Mouse (Mus musculus) heart, adult 11 months (tissue): ENCODE measurements at regions not wholly inside any gene's neighbourhood (a gene's known extent, or its start where the extent isn't known, plus 50 kb on each side); places are given as distances from the start of the nearest gene placed in this dataset.

Experiments
- DNase-seq: peaks from one replicate; pipeline ENCODE4 v3.0.0; 2022

DNA sequence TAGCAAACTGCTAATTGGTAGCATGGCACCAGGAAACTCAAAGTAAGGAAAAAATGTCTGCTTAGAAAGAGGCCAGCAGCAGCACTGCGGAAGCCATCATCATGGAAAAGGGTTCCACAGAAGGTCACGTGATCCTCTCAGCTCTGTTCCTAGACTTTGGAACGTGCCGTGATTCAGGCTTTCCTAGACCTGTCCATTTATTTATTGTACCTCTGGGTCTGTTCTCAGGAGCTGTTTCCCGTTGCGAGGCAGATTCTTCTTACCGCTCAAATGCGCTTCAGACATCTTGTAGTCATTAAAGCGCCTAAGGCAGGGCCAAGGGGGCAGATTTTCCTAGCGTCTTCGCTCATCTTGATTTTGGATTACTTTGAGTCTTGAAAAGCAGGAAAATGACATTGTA lies 365.0 kb upstream of the Adgrl2 start:
- peak; percentile 76 for DNase-seq

DNA sequence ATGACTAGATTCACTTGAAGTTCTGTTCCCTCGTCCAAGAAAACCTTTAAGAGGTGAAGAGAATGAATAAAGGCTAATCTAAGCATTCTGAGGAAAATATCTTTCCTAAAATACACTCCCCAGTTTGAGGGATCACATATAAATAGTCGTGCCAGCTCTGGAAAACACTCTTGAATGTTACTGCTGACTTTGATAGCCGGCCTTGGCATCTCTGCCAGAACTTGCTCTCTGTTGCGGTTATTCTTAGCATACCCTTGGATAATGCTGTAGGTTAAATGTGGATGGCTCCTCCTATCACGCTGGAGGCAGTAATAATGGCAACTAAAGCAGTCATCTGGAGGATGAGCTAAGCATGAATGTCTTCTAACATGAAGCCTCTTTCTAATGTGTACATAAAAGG lies 363.6 kb upstream of the Adgrl2 start:
- peak; percentile 92 for DNase-seq

DNA sequence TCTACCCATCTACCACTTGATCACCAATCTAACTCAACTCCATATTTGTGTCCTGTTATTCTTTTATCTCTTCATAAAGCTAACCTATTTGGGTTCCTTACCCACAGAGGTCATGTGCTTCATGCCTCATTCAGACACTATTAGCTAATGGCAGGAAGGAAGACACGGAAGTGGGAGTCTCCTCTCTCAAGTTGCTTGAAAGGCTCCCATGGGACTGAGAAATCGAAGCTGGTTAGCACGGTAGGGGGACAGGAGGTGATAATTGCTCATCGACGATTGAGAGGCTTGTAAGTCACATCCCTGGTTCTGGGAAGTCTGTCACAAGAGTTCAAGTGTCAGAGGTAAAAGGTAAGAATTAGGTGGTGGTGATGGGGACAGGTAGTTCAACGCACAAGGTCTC lies 362.2 kb upstream of the Adgrl2 start:
- DNase-seq: peak; percentile 82

DNA sequence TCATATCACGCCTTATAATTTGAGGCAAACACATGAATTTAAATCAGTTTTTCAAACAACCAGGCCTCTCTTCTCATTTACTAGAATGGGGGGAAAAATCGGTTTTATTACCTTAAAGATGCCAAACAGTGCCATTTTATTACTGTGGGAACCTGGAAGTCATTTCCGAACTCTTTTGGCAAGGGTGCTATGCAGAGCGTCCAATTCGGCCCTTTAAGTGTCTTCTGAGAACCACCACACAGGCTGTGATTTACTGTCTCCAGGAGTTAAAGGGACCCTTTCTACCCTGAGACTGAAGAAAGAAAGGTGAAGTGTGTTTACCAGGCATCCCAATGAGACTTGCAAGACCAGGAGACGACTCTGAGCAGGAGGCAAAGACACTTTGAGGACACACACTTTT lies 359.4 kb upstream of the Adgrl2 start:
- peak; percentile 52 for DNase-seq

DNA sequence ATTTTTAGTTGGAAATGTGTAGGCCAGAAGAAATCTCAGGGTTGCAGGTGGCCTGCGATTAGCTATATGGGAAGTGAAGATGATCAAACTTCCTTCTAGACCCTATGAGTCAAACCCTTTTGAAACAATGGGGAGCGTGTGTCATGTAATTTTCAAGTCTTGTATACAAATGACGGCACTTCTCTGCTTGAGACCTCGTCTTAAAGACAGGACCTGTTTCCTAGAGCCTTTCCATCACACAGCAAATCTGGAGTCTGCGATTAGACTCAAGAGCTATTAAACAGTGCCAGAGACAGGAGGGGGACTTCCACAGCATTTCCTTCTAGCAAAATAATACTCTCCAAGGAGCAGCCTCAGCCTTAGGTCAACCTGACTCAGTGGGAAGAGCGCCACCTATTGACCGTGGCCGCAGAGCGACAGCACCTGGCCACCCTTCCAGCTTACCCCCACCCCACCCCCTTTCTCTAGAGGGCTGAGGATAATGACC lies 358.9 kb upstream of the Adgrl2 start:
- DNase-seq: peak; percentile 98

DNA sequence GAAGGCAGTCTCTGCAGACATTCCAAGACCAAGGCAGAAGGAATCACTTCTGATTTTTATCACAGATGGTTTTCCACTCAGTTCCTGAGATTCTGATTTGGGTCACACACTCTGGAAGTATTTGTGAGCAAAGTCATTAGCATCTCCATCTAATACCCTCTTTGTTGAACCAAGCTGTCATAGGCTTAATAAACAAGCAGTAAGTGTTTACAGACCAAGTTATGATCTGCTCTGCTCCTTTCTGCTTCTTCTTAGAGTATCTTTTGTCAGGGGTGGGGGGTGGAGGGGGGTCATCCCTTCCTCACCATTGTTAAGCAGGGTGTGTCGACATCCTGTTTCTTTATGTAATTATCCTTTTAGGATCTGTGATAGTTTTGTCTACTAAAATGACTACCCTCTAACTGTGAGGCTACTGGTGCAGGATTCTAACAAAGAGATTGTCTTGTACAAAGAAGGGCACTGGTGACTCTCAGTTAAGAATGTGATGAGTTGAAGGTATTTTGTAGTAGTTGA lies 358.2 kb upstream of the Adgrl2 start:
- peak; percentile 57 for DNase-seq

DNA sequence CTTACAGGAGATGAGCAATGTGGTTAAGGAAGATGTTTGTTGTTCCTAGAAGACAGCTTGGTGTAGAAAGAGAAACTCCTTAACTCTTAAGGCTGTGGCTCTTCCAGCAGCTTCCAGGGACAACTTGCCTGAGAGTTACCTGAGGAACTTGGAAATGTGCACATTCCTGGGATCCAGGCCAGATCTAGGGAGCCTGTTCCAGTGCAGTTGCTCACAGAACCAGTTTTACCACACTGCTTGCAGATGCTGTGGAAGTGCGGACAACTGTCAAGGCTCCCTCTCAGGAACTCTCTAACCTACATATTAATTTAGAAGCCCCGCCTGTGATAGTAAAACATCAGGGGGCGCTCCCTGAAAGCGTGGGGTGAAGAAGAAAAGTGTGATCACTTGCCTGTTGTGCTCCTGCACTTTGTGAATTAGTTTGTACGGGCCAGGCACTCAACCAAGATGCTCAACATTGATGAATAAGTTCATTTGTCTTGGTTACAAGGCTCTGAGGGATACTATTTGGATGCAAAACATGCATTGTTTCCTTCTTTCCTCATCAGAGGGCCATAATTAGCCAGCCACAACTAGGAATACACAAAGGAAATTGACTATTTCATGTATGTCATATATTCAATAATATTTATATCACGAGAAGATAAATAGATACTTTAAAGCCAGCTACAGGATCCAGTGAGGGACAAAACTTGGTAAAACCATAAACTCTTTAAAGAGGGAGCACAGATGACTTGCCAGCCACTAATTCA lies 357.1 kb upstream of the Adgrl2 start:
- DNase-seq: peak; percentile 79

DNA sequence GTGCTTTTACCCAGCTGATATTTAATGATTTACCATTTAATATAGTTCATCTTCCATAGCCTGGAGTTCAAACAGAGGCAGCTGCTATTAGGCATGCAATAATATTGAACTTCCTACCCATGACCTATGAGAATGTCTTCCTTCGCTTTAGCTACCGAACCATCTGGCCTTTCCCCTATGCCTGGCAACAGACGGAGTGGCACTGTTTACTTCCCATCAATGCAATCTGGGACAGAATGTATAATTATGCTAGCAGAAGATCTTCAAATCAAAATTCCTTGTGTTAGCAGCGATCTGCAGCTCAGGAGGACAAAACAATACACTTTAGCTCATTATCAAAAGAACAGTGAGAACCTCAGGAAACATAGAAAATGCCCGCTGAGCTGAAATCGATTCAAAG lies 352.2 kb upstream of the Adgrl2 start:
- DNase-seq: peak; percentile 55

DNA sequence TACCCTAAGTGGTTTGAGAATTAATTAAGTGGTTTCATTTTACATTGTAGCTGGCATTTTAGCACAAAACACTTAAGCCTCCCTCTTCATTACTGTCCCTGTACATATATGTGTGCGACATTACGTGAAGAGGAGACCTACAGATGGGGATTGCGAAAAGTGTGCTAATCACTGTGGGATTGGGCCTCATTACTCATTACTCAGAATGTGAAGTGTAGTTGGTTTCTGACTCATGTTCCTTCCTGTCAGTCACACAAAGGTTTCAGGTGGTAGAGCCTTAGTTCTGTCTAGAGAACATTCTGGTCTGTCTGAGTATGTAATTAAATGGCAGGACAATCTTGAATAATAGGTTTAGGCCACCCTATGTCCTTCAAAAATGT lies 349.0 kb upstream of the Adgrl2 start:
- DNase-seq: peak; percentile 30

DNA sequence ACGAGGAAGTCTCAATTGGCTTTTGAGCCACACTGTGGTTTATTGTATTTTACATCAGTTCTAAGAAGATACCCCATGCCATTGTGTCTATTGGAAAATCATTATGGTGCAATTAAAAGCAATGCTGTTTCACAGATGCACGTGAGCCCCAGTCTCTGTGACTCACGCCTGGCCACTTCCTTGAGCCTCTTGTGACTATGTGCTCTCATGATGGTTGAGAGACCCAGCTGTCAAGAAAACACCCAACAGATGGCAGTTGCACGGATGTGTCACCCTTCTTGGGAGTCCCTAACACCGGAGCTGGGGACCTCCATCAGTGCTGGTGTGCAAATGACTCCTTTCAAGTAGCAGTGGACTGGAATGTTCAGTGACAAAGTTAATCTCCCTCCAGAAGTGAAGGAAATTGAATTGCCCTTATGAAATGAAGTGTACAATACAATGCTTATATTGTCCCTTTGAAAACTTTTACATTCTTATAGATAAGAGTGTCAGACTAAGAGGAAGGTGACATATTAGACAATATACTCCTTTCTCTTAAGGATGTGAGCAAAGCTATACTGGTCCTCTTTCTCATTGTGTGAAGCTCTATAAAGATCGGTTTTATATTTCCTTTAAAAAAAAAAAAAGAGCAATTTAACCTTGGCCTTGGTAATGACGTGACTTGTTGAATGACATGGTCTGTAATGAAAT lies 348.5 kb upstream of the Adgrl2 start:
- DNase-seq: peak; percentile 70

DNA sequence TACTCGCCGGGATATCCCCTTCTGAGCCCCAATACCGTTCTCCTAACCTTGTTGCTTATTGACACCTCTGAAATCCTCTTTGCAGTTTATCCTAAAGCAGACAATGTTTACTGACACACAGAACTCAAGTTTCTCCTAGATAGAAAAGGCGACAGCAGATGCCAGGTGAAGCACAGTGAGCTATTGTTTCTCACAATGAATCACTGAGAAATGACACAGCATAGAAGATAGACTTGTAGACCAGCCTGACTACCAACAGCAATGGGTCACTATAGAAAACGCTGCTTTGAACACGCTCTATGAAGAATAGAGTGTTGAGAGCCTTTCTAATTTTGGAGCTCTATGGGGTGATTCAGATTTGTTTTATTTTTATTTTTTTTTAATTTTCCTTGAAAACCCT lies 344.9 kb upstream of the Adgrl2 start:
- DNase-seq: peak; percentile 4

DNA sequence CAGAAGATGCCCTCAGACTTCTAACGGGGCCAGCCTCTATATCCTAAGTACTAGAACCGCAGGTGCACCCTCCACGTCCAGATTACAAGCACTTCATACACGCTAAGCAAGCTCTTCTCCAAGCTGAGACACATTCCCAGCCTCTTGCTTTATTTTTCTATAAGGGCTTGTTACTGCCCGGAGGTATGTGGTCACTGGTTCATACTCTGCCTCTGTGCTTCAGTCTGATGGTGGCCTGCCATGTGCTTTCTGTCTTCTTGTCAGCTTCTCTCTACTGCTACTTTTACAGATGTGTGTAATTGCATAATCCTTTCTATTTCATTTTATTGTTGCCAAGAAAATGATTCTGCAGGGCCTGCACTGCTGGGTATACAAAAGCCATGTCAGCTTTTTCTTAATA lies 343.3 kb upstream of the Adgrl2 start:
- DNase-seq: peak; percentile 85

DNA sequence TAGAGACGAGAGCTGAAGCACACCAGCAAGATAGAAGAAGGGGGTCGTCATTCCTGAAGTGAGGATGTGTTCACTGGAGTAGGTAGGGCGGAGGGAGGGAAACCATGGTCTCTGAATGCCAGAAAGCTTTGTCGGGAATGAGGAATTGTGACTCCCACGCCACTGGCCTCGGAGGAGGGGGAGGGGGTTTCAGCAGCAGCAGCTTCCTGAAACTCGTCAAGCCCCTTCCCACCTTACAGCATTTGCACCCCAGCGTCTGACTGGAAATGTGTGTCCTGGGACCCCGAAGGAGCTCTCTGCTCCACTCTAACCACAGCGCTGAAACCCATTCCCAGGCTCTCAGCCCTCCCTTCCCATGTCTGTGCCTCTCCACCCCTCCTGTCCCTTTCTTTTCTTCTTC lies 342.8 kb upstream of the Adgrl2 start:
- peak; percentile 58 for DNase-seq

DNA sequence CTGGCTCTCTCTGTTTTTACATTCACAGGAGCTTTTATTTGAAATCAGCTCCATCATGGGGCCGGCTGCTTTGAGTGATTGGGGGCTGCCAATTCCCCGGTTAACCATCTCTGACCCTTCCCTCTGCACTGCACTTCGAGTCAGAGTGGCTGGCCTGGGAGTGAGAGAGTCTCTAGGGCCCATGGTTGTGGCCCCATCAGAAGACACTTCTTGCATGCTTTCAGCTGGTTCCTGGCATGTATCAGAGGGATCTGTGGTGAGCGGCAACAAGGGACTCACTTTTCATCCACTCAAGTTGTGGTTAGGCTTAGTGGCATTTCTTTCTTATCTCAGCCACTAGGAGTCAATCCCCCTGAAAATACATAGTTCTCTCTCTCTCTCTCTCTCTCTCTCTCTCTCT lies 341.8 kb upstream of the Adgrl2 start:
- peak; percentile 74 for DNase-seq

DNA sequence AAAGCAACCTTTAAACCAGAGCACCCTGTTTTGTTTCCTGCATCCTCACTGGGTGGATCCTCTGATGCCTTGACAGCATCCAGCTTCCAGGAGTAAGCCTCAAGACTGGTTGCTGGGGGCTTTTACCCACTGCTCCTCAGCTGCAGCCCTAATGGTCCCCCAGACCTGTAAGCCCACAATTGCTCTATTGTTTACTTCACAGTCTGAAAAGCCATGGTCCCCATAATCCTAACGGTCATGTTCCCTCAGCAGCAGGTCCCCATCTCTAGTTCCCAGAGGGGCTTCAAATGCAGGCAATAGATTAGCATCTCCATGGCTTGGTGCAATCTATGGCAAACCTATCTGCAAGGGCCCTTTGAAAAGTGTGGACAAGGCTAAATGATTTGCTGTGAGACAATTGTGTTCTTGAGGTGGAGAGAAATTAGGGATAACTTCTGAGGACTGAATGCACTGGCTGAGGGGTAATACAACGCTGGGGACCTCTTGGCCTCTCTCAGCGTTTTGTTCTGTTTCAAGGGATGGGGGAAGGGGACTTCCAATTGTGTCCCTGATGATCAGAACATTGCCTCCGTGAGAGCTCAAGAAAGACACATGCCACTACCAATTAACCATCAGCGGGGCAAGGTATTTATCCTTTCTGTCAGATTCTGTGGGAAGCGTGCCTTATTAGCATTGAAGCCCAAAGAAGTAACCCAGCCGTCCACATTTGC lies 341.1 kb upstream of the Adgrl2 start:
- DNase-seq: peak; percentile 87

DNA sequence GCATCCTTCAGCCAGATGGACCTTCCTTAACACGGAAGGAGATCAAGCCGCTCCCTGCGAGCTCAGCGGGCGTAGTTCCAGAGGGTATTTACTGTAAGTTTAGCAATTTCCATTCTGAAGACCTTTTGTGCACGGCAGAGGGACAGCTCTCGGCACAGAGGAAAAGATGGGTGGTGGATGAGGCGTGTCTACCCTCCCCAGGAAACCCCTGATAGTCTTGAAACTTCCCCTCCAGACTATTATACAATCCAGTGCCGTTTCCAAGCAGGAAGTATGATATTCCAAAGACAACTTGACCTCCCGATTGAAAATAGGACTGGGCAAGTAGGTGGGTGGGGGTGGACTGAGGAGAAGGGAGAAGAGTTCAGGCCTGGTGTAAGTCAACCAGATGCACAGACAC lies 340.4 kb upstream of the Adgrl2 start:
- DNase-seq: peak; percentile 98

DNA sequence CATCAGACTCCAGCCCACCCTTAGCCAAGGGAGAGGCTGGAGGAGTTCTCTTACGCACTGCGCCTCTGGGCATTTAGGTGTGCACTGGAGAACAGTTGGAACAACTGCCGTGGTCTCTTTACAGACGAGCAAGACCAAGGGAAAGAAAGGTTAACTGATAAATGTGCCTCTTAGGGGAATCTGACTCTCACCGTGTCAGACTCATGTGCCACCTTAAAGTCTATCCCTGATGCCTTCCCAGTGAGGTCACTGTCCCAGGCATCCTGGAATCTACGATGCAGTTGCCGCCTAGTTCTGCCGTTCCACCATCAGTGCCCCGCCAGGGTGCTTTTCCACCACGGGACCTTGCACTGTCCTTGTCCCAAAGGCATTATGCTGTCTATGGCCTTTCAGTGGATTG lies 339.7 kb upstream of the Adgrl2 start:
- DNase-seq: peak; percentile 87

DNA sequence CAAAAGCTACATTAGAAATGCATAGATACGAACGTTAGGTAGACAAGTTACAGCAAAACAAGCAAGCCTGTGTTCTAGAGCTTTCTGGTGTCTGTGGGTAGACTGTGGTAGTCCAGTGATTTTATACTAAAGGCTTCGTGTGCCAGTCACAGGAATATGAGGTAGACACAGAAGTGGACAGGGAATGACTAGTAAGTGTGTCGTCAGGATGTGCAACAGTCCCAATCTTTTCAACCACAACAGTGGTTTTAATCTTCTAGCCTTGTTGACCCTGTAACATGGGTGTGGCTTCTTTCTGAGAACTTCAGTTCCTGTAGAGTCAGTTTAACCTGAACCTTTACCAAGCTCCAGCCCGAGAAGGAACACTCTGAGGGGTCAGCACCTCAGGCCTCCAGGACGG lies 339.3 kb upstream of the Adgrl2 start:
- no peak for DNase-seq

DNA sequence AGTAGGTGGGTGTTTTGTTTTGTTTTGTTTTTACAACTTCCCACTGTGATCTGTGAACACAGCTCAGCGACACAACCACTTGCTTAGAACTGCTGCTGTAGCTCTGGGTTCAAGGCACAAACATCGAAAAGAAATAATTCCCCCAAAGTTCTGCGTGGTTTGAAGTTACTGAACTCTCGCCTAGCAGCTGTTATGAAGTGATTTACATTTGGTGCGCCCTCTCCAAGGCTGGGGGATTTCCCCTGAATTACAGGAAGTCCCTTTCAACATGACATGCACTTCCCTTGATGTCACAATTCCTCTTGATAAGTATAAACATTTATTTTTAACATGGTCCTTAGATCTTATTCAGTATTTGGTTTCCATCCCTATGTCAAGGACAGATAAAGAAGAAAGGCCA lies 336.3 kb upstream of the Adgrl2 start:
- peak; percentile 92 for DNase-seq

DNA sequence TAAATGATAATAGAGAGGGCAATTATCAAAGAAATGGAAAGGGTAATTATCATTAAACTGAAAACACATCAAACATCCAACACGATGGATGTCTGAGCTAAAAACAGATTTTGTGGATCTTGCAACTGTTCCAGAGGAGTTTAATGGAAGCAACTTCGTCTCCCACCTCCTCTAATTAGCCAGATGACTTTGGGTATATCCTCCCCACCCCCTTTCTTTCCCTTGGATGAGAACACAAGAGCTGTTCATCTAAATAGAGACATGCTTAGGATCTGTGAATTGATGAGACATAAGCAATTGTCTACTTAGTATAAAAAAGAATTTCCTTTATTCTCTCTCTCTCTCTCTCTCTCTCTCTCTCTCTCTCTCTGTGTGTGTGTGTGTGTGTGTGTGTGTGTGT lies 333.7 kb upstream of the Adgrl2 start:
- DNase-seq: no peak

DNA sequence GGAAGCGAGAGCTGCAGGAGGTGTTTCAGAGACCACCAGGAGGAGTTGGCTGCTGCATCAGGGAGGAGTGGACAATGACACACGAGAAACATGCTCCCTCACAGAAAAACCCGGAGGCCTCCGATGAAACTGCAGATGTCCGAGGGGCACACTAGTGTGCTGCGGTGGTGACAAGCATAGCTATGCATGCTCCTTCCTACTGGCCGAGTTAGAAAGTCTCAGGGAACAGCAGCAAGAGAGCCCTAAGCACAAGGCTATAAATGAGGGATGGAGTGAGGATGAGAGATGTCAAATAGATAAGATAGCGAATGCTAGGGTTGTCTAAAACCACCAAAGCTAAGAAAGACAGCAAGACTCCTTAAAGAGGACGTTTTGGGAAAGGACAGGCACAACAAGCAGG lies 328.4 kb upstream of the Adgrl2 start:
- DNase-seq: peak; percentile 55

DNA sequence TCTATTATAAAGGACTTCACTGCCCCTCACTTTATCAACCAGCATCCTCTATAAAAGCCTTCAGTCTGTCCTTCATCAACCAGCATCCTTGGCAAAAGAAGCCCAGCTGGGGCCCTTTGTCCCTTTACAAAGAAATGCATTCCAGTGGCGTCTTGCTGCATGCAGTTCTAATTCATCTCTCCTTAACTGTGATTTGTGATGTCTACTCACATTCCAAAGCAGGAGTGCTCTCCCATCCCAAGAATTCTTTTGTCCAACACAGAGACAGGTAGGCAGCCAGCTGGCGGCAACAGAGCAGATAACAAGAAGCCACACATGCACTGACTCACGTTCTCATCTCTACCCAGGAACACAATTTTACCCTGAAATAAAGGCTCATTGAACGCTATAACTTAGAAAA lies 323.9 kb upstream of the Adgrl2 start:
- peak; percentile 61 for DNase-seq

DNA sequence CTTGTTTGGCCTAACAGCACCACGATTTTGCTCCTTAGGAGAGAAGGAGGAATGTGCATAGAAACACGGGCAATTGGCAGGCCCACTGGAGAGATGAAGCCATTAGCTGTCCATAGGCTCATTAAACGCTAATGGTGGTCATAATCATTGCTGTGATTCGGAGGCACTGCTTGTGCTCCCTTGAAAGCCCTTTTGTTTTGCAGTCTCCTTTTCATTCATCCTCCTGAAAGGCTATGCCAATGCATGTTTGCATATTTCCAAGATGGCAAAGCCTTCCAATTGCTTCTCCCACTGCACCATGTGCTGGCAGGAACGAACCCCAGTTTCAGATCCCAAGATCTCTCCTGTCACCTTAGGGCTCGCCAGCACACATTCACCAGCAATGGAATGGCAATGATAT lies 322.9 kb upstream of the Adgrl2 start:
- DNase-seq: peak; percentile 65

DNA sequence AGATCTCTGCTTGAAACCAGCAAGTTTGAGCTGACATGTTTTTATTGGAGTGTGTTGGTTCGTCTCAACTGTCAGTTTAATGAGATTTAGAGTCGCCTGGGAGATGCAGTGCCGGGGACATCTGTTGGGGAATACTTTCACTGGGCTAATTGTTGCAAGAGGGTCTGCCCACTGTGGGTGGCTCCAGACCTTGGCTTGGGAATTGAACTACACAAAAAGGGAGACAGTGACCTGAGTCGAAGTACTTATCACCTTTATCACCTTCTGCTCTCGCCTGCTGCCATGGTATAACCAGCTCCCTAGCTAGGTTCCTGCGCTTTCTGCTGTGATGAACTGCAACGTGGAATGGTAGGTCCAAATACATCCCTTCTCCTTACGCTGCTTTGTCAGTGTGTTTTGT lies 321.2 kb upstream of the Adgrl2 start:
- DNase-seq: peak; percentile 55
